Mouse (Mus musculus) kidney, postnatal 0 days (tissue): Measurements from ENCODE around the gene Rd3l. TPM values are rescaled to one million over a fixed set of nuclear protein-coding genes. Genes with fewer than 3 reads are reported as not detected.

Experiments
- ATAC-seq: fragments of 200-750 bp; cut with Nextera tagmentation; replicated peaks from 2 replicates; pipeline ENCODE4 v1.8.0; 2017; ENCODE audit warnings: low read depth, moderate number of reproducible peaks, moderate TSS enrichment, moderate library complexity; ENCODE audit not compliant: low FRiP score
- DNase-seq: peaks from one replicate; pipeline ENCODE4 v3.0.0-alpha.2; 2016; ENCODE audit warnings: low spot score
- H3K27ac ChIP-seq: fragments of 300-500 bp; sonication (generic); 2 replicates; pipeline ENCODE4 v1.5.1; 2014; ENCODE audit warnings: mild to moderate bottlenecking
- H3K27me3 ChIP-seq: fragments of 300-500 bp; sonication (generic); 2 replicates; pipeline ENCODE4 v1.6.1; 2014; ENCODE audit warnings: low read length, mixed read lengths; ENCODE audit not compliant: insufficient read depth
- H3K36me3 ChIP-seq: fragments of 300-500 bp; sonication (generic); 2 replicates; pipeline ENCODE4 v1.6.1; 2014; ENCODE audit warnings: low read length, mixed read lengths; ENCODE audit not compliant: insufficient read depth
- H3K4me1 ChIP-seq: fragments of 300-500 bp; sonication (generic); replicated peaks from 2 replicates; pipeline ENCODE4 v1.6.1; 2014; ENCODE audit warnings: antibody characterized with exemption, low read length, mixed read lengths; ENCODE audit not compliant: insufficient read depth
- H3K4me2 ChIP-seq: fragments of 300-500 bp; sonication (generic); 2 replicates; pipeline ENCODE4 v1.6.1; 2014; ENCODE audit warnings: mild to moderate bottlenecking, low read length, moderate library complexity, mixed read lengths
- H3K4me3 ChIP-seq: fragments of 300-500 bp; sonication (generic); replicated peaks from 2 replicates; pipeline ENCODE4 v1.5.1; 2014; ENCODE audit warnings: low read depth, low read length
- H3K9ac ChIP-seq: fragments of 300-500 bp; sonication (generic); 2 replicates; pipeline ENCODE4 v1.6.1; 2014; ENCODE audit warnings: low read depth, low read length
- H3K9me3 ChIP-seq: fragments of 300-500 bp; sonication (generic); replicated peaks from 2 replicates; pipeline ENCODE4 v1.6.1; 2016; ENCODE audit warnings: low read length, inconsistent platforms, mixed read lengths
- CTCF ChIP-seq: IDR thresholded peaks from 2 replicates; pipeline ENCODE4 v1.5.1; 2016; ENCODE audit warnings: antibody characterized with exemption, low read depth, mild to moderate bottlenecking, moderate library complexity
- WGBS: fragments of 180-500 bp; shearing (Covaris S2); extraction: QIAGEN DNeasy Blood & Tissue Kit; methylation state at CpG from one replicate; pipeline ENCODE4 v1.1.7; 2014; 5-methylcytosine and 5-hydroxymethylcytosine counted together
- polyA plus RNA-seq: library from polyadenylated mRNA; unstranded; fragments of >200 nt; fragmentation: Nextera tagmentation; extraction: Ambion mirVana; gene quantifications from 2 replicates; pipeline ENCODE4 v1.2.1, GENCODE M21; 2015

Gene Rd3l
- polyA plus RNA-seq = not detected in 2 replicates

DNA sequence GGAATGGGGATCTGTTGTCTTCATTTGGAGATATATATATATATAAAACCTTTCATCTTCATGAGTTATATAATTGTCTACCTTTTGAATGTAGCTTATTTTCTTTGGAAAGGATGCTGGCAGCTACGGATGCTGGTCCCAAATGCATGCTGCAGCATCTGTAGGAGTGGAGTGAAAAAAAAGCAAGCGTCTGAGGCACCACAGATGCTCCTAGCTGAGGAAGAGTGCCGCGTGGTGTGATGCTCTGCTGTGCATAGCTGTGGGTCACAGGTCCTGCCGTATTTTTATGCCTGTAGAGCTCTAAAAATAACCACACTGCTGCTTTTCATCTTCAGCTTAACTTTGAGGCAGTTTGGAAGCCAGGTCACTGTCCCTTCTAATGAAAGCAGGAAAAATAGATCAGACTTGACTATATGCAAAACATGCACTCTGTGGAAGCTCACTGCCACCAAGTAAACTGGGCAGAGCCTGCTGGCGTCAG lies at the start of gene Rd3l:
Rd3l (minus strand) TSS at position 431 of the 481 bp plus-strand sequence.
- no peak within 1 kb of the TSS for H3K4me2 ChIP-seq
- TF ChIP-seq CTCF = no peak
- 53% methylated on average over 6 of the region's 6 CpGs for WGBS
- H3K27me3 ChIP-seq = no peaks in the 10 kb centered on the region
- DNase-seq (no peak), ATAC-seq (no peak)
- H3K27ac ChIP-seq = no peak within 1 kb of the TSS
- no peaks in the 10 kb centered on the region for H3K36me3 ChIP-seq
- H3K9me3 ChIP-seq = no peaks in the 10 kb centered on the region
- H3K9ac ChIP-seq = no peak within 1 kb of the TSS
- no peak within 1 kb of the TSS for H3K4me3 ChIP-seq
- no peaks in the 10 kb centered on the region for H3K4me1 ChIP-seq

DNA sequence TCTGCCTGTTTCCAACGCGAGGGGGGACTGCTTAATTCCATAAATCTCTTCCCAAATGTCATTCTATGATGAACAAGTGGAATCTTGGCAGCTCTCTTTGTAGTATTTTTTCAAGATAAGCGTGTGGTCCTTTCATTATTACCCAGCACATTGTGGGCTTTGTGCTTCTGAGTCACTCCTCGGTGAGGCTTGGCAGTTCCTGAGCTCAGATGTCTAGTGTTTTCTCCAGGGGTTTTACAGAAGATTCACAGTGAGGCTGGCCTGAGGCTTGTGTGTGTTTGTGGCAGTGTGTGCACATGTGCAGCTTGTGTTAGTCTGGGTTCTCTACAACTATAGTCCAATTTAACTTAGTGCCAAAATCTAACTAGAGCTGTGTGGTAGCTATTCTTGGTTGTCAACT lies 46.3 kb upstream of the Rd3l start:
- TF ChIP-seq CTCF = no peak
- no peak overlapping the region for H3K9ac ChIP-seq
- DNase-seq = no peak

DNA sequence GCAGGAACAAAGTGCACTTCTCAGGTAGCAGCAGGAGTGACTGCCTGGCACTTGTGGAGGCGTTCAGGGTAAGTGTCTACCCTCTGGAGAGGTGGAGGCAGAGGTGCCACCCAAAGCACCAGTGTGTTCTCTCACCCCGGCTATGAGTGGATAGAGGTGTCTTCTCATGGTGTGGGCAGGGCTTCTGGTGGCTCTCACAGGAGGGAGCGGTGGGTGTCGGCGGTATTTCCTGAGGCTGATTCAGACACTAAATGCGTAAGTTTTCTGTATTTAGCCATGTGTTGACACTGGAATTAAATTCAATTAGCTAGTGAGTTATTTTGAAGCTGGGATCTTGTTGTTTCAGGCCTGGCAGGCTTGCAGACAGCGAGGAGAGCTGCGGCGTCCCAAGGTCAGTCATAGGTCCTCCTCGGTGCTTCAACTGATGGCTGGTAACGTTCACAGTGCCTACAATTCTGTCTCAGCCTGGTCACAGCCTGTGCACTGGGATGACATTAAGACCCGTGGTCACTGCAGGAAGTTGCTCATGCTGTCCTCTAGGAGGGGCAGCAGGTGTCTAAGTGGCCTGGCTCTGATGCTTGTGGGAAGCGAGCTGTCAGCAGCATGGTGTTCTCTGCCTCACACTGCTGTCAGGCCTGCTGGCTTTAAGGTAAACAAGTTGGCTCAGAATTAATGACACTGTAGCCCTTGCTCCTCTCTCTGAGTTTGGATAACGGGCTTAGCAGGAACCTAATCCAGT lies 45.0 kb upstream of the Rd3l start:
- Histone ChIP-seq H3K4me1 (no peaks in the 10 kb centered on the region), H3K27ac (no peak overlapping the region), H3K27me3 (no peaks in the 10 kb centered on the region), H3K36me3 (no peaks in the 10 kb centered on the region), H3K9ac (no peak overlapping the region), H3K9me3 (no peaks in the 10 kb centered on the region), H3K4me3 (no peak overlapping the region), H3K4me2 (no peak overlapping the region)
- DNase-seq (no peak), ATAC-seq (no peak)
- WGBS = 72% methylated on average over 14 of the region's 14 CpGs
- no peak for TF ChIP-seq CTCF

More for the DNA sequence above, 46.3 kb upstream of the Rd3l start:
- Histone ChIP-seq H3K27me3 (no peaks in the 10 kb centered on the region), H3K4me3 (no peak overlapping the region), H3K4me2 (no peak overlapping the region), H3K36me3 (no peaks in the 10 kb centered on the region), H3K27ac (no peak overlapping the region), H3K4me1 (no peaks in the 10 kb centered on the region), H3K9me3 (no peaks in the 10 kb centered on the region)
- 64% methylated on average over 4 of the region's 4 CpGs for WGBS
- ATAC-seq = no peak

DNA sequence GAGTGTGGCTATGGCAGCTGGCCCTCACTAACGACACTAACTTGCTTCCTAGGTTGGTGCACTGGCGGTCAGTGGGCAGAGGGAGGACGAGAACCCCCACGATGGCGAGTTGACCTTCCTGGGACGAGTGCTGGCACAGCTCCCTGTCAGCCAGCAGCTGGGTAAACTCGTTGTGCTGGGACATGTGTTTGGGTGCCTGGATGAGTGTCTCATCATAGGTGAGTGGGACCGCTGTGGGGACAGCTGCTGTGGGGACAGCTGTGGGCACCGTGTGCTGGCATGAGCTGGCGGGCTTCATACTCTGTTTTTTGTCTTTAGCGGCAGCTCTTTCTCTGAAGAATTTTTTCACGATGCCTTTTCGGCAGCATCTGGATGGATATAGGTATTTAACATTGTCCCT lies 44.3 kb upstream of the Rd3l start:
- DNase-seq = no peak
- 88% methylated on average over 13 of the region's 13 CpGs for WGBS
- Histone ChIP-seq H3K27me3 (no peaks in the 10 kb centered on the region), H3K4me3 (no peak overlapping the region), H3K36me3 (no peaks in the 10 kb centered on the region), H3K9me3 (no peaks in the 10 kb centered on the region), H3K4me2 (no peak overlapping the region), H3K4me1 (no peaks in the 10 kb centered on the region), H3K27ac (no peak overlapping the region), H3K9ac (no peak overlapping the region)
- TF ChIP-seq CTCF = no peak
- no peak for ATAC-seq

DNA sequence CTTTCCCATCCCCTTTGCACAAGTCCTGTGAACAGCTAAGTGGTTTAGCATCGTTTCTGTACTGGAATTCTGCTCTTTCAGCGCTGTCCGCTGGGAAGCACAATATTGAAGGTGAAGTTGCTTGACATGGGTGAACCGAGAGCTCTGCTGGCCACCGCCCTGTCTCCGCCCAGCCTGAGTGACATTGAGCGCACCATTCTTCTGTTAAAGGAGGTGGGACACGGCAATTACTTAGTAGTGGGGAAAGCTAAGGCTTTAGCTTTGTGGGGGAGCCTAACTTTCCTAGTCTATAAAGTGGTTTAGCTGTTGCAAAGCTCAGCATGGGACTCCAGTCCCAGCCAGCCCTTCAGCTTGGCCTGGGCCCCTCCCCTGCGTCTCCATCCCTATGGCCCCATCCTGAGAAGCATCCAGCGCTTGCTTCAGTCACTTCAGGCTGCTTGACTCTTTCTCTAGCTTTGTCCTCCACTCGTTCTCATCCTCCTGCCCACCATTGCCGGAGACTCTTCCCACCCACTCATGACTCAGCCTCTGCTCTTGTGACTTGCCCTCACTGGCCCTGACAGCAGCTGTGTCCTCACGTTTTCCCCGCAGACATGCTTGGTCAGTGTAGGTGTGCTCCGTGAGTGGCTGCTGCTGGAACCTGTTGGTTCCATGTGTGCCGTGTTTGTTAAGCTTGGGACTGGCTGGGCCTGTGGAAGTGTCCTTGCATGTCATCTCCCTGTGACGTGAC lies 43.6 kb upstream of the Rd3l start:
- Histone ChIP-seq H3K4me3 (no peak overlapping the region), H3K4me2 (no peak overlapping the region), H3K36me3 (no peaks in the 10 kb centered on the region), H3K27ac (no peak overlapping the region), H3K4me1 (no peaks in the 10 kb centered on the region), H3K27me3 (no peaks in the 10 kb centered on the region), H3K9ac (no peak overlapping the region), H3K9me3 (no peaks in the 10 kb centered on the region)
- ATAC-seq = no peak
- TF ChIP-seq CTCF = no peak
- DNase-seq = no peak
- 79% methylated on average over 17 of the region's 17 CpGs for WGBS

DNA sequence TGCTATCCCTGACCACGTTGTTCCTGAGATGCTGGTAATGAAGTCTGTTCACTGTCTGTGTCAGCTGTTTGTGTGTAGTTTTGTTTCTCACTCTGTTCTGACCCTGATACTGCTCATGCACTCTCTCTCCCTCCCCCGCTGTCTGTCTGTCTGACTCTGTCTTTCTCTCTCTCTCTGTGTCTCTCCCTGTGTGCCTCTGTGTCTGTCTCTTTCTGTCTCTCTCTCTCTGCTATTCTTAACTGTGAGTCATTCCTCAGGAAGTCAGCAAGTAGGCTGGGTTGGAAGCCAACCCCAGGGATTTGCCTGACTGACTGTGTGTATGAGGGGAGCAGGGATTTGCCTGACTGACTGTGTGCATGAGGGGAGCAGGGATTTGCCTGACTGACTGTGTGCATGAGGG lies 42.2 kb upstream of the Rd3l start:
- Histone ChIP-seq H3K9me3 (no peaks in the 10 kb centered on the region), H3K4me1 (no peaks in the 10 kb centered on the region), H3K27me3 (no peaks in the 10 kb centered on the region), H3K27ac (no peak overlapping the region), H3K4me3 (no peak overlapping the region), H3K4me2 (no peak overlapping the region), H3K9ac (no peak overlapping the region), H3K36me3 (no peaks in the 10 kb centered on the region)
- 82% methylated on average over 2 of the region's 2 CpGs for WGBS
- TF ChIP-seq CTCF = no peak
- ATAC-seq = no peak
- DNase-seq = no peak
